Mouse (Mus musculus): Measurements from ENCODE around the gene Gm7714. TPM values are rescaled to one million over a fixed set of nuclear protein-coding genes. Genes with fewer than 3 reads are reported as not detected.
"Not testable (repeated sequence)": the region's sequence is repeated elsewhere in the genome, so short reads cannot be mapped to it uniquely, and the experiment has no call there.

Gene Gm7714
- polyA plus RNA-seq (2021): not detected

- POLR2A ChIA-PET: no interaction called here
- H3K27me3 ChIP-seq: no peaks in the 10 kb centered on the region
- CTCF ChIA-PET: no interaction called here
- no peak for TF ChIP-seq CTCF (IDR thresholded peaks at IDR 0.05)
- ATAC-seq (no peak), DNase-seq (ENCODE audit: low read depth, low spot score) (no peak)
- in situ Hi-C loops (cut with MboI; ENCODE audit: low pct_unique_long_range_greater_than_20kb): no loop called here
These were observed at the start of gene Gm7714 for GRCm38 (mm10) chr5:88268619-88269018. Gene Gm7714 (plus strand): TSS chr5:88268919.

DNA sequence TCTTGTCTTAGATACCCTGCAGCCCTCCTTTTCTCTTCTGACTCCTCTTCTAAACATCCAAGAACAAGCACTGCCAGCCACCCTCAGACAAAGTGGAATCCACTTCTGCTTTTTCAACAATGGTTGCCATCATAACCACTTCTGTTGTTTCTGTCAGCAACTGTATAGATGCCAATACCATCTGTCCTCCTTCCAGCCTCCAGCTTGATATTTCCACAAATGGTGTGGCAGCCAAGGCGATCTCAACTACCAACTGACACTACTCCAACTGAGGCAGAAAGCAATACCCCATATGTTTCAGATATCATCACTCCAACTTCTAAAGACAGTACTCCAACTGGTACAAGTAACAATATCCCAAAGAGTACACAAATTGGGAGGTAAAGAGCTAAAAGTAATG lies 12.2 kb upstream of the Gm7714 start:
- DNase-seq (ENCODE audit: low read depth, low spot score) (no peak), ATAC-seq (no peak)
- ChIA-PET POLR2A (no interaction called here), CTCF (interaction anchor here (1.4 kb wide), 1 partner anchor 14 kb away, joined by 3 read pairs; no protein-coding TSS in a partner anchor)
- in situ Hi-C loops (cut with MboI; ENCODE audit: low pct_unique_long_range_greater_than_20kb): no loop called here
- no peak for TF ChIP-seq CTCF (IDR thresholded peaks at IDR 0.05)
- no peaks in the 10 kb centered on the region for H3K27me3 ChIP-seq

DNA sequence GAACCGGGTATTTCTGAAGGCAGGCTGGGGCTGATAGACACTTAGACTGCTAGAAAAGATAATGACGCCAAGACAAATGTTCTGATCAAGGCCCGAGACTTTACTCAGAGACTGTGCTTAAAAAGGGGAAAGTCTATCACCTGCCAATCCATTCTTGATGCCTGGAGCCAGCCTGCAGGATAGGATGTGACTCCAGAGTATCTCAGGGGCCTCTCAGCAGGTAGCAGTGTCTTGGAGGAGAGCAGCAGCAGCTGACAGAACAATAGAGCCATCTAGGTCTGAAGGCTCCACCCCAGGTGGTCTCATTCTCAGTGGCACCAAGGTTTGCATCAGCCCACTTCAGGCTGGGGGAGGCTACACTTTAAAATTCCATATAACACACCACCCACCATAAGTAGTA lies 42.6 kb downstream of the Gm7714 start:
- DNase-seq (ENCODE audit: low read depth, low spot score); in situ Hi-C loops (cut with MboI; ENCODE audit: low pct_unique_long_range_greater_than_20kb); POLR2A ChIA-PET; CTCF ChIA-PET; H3K27me3 ChIP-seq; ATAC-seq: not testable (repeated sequence)

- no peak for ATAC-seq
- no peaks in the 10 kb centered on the region for H3K27me3 ChIP-seq
- in situ Hi-C loops (cut with MboI; ENCODE audit: low pct_unique_long_range_greater_than_20kb): no loop called here
- ChIA-PET CTCF (no interaction called here), POLR2A (no interaction called here)
- DNase-seq (ENCODE audit: low read depth, low spot score): no peak
- TF ChIP-seq CTCF (IDR thresholded peaks at IDR 0.05): no peak
These were observed 48.3 kb downstream of the Gm7714 start, which contains the start of gene Prol1 for GRCm38 (mm10) chr5:88317012-88317411. Gene Prol1 (plus strand): TSS chr5:88317312.

Other genes starting within 250 kb of the Gm7714 start
- gene Smr2, start 182.4 kb upstream of the Gm7714 start, polyA plus RNA-seq (2021): not detected
- not detected for gene Gm11116, start 157.4 kb upstream of the Gm7714 start, polyA plus RNA-seq (2021)
- gene Gm11115, start 114.8 kb upstream of the Gm7714 start, polyA plus RNA-seq (2021): not detected
- not detected for gene Prol1, start 48.4 kb downstream of the Gm7714 start, polyA plus RNA-seq (2021)
- not detected for gene Amtn, start 107.2 kb downstream of the Gm7714 start, polyA plus RNA-seq (2021)
- not detected for gene Ambn, start 187.1 kb downstream of the Gm7714 start, polyA plus RNA-seq (2021)
- gene Enam, start 219.1 kb downstream of the Gm7714 start, polyA plus RNA-seq (2021): not detected